Mouse (Mus musculus) cerebellum, adult 9-10 months (tissue): ENCODE data around the gene Cd163l1.

Source experiments
- DNase-seq: peaks from one replicate; pipeline ENCODE4 v3.0.0; 2022

Gene Cd163l1

DNA sequence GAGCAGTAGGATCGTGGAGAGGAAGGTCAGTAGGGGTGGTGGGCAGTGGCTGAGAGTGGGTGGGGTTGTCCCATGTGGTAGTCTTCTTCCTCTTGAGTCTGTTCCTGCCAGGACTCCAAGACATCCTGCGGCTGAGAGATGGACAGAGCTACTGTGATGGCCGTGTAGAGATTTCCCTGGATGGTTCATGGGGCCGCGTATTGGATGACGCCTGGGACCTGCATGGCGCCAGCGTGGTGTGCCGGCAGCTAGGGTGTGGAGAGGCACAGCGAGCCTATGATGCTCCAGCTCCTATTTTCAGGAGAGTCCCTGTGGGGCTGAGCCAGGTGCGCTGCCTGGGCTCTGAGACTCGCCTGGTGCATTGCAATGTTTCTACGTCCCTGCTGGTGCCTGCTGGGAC, 6.1 kb downstream of the Cd163l1 start:
- no peak for DNase-seq

DNA sequence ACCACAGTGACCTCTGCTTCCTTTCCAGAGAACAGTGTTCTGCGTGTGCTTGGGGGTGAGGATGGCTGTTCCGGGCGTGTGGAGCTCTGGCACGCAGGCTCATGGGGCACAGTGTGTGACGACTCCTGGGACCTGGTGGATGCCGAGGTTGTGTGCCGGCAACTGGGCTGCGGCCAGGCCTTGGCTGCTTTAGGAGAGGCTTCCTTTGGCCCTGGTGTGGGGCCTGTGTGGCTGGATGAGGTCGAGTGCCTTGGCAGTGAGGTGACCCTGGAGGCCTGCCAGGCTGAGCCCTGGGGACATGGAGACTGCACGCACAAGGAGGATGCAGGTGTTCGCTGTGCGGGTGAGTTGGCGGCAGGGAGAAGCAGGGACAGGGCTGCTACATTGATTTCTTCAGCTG, 10.4 kb downstream of the Cd163l1 start:
- no peak for DNase-seq

DNA sequence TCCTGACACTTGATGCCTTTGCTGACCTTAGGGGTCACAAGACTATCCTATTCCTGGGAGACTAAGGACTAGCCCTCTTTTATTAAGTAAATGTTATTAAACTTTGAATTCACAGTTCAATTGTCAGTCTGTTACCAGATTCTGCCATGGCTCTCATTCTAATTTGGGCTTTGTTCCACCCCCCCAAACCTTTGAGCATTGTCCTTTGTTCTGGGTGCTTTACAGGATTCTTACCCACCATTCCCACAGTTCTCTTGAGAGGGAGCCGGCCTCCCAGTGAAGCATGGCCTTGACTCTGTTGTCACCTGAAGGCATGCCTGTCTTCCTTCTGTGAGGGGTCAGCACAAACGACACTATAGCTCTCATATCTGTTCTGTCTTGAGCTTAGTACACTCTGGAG, 13.0 kb downstream of the Cd163l1 start:
- no peak for DNase-seq

DNA sequence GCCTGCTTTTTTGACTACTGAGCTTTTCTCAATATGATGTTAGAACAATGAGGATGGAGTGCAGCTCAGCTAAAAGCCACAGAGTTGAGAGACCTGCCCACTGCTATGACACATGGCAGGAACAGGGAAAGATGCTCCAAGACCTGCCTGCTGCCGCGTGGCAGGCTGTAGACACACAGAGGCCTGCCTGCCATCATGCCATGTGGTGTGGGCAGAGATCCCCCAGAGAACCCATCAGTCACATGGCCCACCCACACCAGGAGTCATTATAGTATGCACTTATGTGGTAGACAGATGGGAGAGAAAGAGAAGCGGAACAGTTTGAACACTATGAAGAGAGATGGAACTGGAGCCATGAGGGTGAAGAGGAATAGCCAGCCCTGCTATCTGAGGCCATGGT, 15.6 kb downstream of the Cd163l1 start:
- DNase-seq: no peak

DNA sequence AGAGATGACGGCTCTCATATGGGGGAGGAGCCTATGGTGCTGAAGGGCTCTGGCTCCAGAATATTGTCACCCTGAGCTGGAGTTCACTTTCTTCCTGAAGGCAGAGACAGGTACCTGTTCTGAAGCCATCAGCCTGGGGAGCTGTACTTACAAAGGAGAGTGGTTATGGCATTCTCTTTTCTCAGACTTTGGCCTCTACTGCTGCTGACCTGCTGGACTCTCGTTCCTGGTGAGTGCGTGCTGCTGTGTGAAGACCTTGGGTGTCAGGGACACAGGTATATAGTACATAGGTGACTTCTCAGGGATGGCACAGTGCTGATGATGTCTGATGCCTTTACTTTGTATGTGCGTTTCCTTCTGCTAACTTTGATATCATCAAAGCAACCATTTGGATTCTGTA, 29.1 kb downstream of the Cd163l1 start, which contains the start of gene 5830411N06Rik:
Gene 5830411N06Rik (plus strand): TSS at position 69 of the 400 bp plus-strand sequence.
- DNase-seq: no peak

DNA sequence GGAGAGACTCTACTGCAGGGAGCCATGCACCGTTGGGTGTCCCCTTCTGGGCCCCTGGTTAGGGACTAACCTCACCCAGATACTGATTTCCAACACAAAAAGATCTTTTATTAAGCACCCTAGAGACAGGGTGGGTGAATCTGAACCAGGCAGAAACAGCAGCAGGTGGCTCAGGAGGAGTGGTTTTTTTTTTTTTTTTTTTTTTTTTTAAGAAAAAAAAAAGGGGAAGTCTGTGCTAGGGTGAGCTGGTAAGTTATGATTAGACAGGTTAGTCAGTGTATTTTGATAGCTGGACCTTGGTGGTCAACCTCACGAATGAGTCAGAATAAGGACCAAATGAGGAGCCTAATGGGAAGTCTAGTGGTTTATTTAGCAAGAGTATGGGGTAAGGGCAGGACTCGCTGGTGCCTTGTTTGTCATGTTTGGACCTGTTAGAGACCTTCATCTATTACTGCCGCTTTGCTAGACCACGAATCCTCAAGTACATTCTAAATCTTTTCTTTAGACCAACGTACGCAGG, 35.8 kb downstream of the Cd163l1 start:
- no peak for DNase-seq
